Mouse (Mus musculus) lung, postnatal 25 days (tissue): Measurements from ENCODE around the gene Zpr1.

Experiments
- DNase-seq: peaks from one replicate; pipeline ENCODE4 v3.0.0; 2022; ENCODE audit warnings: low spot score

Zpr1 gene

GRCm38 (mm10) chr9:46329250-46329648 lies 56.4 kb downstream of the Zpr1 start:
- DNase-seq, result no peak

- DNase-seq, result no peak
Observed at GRCm38 (mm10) chr9:46329801-46330585, 57.1 kb downstream of the Zpr1 start.

GRCm38 (mm10) chr9:46330586-46330895 lies 57.7 kb downstream of the Zpr1 start:
- DNase-seq, result no peak

GRCm38 (mm10) chr9:46331301-46331700 lies 58.4 kb downstream of the Zpr1 start:
- DNase-seq, result no peak
